Mouse (Mus musculus) CD4-positive helper T cell, adult 2 months (primary cell): ENCODE measurements around the gene Igsf21.

ENCODE experiments used
- DNase-seq: peaks from one replicate; pipeline ENCODE4 v3.0.0-alpha.2; 2012; ENCODE audit warnings: low read depth, missing footprints, low spot score

The Igsf21 gene

DNA sequence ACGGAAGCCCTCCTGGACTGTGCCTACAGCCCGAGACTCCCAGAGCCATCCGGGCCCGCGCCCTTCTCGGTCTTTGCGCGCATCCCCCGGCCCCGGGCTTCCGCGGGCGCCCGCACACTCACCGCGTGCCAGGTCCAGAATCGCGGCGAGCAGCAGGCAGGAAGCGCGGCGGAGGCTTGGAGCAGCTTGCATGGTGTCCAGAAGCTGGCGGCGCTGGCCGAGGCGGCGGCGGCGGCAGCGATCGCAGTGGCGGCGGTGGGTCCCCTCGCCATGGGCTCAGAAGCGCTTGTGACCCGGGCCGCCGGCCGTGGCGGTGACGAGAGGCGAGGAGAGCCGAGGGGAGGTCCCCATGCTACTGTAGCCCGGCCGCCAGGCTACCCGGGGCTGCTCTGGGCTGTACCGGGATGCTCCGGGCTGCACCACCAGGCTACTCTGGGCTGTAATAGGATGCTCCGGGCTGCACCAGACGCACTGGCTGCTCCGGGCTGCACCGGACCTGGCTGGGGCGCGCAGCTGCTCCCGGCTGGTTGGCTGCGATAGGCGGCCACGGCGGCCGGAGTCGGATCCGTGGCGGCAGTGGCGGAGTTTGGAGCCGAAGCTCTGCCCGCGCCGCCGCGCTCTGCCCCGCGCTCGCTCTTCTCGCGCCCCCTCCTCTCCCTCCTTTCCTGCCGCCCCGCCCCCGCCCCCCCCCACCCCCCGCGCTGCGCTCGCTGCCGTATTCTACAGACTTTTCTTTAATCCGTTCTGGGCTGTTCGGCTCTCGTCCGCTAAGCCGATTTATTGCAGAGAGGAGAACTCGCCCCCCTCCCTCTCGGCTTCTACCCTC lies at the start of gene Igsf21:
Gene Igsf21, minus strand, starts transcription at position 605 of the 826 bp plus-strand sequence.
- DNase-seq = no peak

DNA sequence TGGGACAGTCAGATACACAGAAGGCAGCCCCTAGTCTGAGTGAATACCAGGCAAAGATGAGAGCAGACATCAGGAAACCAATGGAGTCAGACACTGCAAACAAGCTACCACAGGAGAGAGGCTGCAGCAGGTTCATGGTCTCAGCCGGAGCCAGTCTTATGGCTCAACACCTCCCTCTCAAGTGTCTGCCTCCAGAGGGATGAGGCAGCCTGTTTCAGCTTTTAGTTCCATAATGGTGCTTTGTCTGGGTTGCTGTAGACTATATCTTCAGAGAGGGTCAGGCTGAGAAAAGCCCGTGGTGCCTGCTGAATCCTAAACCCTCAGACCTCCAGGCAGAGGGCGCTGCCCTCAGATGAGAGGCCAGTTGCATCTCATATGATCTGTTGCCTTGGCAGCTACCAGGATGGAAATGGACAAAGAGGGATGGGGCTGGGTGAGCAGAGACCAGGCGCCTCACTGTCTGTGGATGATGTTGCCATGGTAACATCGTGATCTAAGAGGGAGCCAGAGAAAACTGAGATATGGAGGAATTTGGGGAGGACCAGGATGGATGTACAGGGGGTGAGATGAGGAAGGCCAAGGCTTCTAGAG lies 39.2 kb upstream of the Igsf21 start:
- no peak for DNase-seq

DNA sequence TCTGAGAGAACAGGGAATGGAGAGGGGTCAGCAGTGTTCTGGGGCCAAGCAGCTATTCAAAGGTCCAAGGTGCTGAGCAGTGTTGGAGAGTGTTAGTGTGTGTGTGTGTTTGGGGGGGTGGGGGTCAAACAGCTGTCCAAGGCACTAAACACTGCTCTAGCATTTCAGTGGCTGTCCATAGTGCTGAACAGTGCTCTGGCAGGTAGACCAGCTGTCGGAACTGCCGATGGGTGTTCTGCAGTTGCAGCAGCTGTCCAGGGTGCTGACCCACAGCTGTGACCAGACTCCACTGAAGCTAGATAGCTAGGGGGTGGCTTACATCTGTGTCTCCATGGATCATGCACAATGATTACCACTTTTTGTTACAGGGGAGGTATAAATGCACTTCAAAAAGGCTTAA lies 36.8 kb upstream of the Igsf21 start:
- no peak for DNase-seq

DNA sequence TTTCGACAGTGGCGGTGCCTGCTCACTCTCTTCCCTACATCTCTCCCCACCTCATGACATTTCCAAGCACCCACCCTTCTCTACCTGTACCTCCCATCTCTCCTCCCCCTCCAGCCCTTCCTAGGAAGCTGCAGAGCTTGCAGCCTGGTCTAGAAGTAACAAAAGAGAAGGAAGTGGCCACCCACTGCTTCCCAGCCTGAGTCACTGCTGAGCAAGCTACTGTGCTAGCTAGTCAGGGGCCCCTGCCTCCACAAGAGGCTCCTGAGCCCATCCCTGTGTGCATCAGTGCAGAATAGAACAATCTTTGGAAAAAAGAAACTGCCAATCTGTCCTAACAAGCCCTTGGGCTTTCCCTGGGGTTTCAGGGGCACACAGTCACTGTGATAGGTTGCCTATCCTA lies 31.7 kb upstream of the Igsf21 start:
- DNase-seq = no peak

DNA sequence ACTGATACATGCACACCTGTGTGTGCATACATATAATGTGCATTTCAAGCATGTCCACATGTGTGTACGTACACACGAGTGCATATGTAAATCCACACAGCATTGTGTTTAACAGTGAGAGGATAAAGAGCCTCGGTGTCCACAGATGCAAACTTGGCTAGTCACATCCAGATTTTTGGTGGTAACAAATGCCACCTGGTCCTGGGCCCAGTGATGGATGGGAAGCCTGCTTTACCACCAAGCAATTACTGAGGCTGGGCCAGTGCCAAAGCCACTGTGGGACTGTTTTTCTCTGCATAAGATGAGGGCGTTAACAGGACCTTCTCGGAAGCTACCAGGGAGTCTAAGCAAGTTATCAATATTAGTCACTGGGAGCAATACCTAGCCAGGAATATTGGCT lies 25.3 kb upstream of the Igsf21 start:
- DNase-seq = no peak

DNA sequence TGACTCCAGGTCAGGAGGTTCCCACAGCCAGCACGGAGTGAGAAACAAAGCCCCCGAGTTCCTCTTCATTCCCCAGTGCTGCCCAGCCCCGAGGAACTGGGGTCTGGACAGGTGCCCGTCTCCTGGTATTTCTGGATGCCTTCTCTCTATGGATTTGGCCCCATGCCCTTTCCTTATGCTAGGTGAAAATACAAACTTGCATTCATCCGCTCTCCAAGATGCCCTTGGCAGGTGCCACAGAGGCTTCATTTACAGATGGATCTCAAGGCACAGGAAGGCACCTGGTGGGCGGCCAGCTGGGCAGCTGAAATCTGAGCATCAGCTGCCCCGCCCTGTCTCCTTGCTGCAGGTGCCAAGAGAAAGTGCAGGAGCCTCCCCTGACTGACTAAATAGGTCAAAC lies 23.9 kb upstream of the Igsf21 start:
- DNase-seq = no peak

DNA sequence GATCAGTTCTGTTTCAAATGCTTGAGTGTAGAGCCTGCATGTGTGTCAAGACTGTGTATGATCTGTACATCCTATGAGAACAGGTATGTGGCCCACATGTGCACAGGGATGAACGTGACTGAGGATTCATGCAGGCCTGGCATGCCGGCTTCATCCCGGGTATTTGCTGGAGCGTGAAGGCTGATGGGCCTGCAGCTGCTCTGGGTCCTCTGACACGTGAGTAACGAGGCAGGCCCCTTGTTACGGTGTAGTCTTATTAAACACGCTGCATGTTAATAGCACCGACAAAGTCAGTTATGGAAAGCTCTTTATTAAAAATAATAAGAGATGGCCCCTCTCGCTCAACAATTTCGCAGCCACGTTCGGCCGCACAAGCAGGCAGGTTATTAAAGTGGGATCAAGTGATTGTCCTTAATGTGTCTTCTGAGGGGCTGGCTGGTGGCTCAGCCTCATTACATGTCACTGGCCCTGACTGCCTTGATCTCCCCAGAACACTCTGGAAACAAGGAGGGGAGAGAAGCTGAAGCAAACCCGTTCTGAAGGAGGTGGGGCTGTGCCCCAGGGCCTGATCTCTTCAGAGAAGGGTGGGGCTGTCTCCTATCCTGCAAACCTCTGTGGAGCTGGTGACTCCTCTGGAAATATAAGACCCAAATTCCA lies 22.7 kb upstream of the Igsf21 start:
- no peak for DNase-seq

DNA sequence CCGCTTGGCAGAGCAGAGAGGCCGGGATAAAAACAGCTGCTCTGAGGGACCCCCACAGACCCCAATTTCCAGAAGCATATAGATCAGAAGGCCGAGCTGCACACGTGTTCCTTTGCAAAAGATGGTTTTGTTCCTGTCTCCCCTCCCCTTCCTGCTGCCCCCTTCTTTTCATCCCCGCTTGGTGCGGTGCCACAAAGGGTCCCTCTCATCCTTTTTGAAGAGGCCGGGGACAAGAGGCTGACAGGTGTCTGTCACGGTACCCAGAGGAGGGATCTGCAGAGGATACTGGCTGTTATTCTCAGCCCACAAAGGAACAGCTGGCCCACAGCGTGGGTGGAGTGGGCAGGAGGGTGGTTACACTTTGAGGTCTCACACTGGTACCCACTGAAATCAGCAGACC lies 21.3 kb upstream of the Igsf21 start:
- no peak for DNase-seq

DNA sequence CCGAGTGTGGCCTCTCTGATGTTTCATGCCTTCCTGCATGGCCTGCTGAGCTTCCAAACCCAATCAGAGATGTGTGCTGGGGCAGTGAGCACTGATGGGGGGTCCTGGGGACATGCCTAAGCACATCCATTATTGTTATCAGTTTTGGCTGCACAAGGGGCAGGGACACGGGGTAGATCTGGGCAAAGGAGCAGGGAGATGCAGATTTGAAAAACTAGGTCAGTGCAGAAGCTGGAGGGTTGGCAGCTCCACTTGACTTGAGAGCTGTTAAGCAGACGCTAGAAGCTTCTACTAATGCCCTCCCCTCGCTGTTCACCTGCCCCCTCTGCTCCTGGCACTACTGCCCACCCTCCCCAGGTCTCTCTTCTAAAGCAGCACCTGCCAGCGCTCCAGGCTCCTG lies 20.5 kb upstream of the Igsf21 start:
- no peak for DNase-seq

DNA sequence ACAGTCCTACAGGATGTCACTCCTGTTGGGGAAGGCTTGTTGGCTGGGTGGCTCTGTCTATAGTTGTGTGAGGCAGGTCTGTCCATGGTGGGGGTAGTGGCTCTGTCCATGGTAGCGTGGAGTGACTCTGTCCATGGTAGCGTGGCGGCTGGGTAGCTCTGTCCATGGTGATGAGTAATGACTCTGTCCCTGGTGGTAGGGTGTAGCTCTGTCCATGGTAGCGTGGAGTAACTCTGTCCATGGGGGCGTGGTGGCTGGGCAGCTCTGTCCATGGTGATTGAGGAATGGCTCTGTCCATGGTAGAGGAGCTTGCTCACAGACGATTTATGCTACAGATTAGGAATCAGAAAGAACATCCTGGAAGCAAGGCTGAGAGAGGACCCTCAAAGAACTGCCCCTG lies 12.4 kb upstream of the Igsf21 start:
- DNase-seq = no peak

DNA sequence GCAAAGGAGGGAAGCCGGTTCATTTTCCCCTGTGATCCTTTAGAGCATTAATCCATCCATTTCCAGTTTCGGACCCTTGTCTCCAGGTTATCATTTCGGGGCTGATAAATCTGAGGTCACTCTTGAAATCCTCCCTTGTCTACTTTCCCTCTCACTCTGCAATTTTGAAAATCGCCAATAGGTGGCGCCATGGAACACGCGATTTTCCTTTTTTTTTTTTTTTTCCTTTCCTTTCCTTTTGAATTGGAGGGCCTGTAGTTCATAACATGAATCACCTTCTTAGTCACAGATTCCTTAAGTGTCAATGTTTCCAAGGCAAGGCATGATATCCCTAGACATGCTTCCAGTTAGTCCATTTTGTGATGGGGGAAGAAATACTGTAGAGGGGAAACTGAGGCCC lies 5.8 kb upstream of the Igsf21 start:
- DNase-seq = no peak

DNA sequence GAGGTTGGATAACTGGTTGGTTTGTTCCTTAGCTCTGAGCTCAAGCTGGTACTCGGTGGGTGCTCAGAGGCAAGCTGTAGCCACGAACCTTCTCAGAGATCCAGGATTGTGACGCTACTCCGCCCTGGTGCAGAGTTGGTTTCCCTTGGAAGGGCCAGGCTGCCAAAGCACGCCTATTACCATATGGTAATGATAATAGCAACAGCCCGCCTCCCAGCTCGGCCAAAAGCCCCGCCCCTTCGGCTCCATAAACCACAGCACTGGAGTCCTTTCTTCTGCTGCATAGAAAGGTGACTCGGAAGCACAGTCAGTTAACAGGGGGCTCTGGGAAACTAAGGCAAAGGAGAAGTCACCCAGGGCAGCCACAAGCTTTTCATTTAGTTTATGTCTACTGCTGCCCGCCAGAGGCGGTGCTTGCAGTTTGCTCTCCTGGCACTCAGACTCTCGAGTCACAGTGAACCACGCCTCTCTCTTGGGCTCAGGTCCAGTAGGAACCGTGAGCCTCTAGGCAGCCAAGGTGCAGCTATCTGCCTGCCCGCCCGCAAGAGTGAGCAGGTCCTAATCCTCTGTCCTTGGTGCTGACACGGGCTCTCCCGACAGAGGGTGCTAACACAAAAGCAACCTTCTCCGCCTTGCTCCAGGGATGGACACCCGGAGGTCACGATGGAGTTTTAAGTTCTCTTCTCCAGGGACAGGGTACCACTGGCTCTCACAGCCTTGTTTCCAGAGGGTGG lies 2.6 kb upstream of the Igsf21 start:
- DNase-seq = no peak

DNA sequence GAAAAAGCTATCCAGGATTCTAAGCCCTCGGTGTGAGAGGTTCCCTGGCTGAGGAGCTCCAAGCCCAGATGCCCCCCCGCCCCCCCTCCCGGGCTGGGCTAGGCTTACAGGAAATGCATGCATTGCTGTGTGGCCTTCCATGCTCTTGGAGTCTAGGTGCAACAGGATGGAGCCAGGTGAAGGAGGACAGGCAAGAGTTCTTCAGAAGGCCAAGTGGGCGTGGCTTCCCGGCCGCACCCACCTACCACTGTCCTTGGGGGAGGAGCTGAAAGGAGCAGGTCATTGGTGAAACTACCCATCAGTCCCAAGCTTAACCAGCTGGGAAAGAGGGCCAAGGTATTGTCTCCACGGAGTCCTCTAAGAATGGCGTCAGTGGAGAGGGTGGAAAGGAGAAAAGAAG lies 1.8 kb upstream of the Igsf21 start:
- DNase-seq = no peak

DNA sequence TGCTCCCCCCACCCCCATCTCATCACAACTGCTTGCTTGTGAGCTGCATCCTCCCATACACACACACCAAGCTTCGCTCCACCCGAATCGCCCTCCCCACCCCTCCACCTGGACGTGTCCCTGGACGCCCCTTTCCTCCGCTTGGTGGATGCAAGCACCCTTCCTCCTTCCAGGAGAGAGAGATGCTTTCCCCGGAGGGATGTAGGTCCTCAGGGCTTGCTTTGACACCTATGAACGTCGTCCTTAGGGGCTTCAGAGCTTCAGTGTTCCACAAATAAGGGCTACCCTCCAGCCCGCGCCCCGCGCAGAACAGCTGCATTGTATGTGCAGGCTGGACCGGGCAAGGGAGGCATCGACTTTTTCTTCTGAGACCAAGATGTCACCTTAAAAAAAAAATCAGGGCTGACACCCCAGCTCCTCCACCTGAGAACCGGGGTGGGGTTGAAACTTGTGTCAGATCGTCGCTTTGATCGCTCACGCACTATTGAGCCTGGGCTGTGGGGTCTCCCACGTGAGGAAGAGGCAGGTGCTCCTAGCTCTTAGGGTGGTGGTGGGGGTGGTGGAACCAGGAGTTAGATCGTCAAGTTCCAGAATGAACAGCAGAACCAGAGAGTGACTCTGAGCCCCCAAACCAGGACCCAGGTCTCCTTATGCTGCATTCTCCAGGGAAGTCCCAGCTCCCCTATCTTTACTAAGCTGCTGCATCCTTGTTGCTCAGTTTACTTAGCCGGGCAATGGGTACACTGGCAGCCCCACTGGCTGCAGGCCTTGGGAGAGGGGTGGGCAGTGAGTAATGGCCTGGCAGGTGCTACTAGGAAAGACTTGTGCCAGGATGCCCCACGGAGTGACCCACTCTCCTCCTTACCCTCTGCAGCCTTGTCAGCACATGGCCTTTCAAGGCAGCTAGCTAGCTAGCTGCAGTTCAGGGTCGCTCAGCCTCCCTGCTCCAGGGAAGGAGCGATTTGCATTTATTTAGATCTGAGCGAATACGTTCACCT lies 721 bp upstream of the Igsf21 start:
- DNase-seq = no peak

DNA sequence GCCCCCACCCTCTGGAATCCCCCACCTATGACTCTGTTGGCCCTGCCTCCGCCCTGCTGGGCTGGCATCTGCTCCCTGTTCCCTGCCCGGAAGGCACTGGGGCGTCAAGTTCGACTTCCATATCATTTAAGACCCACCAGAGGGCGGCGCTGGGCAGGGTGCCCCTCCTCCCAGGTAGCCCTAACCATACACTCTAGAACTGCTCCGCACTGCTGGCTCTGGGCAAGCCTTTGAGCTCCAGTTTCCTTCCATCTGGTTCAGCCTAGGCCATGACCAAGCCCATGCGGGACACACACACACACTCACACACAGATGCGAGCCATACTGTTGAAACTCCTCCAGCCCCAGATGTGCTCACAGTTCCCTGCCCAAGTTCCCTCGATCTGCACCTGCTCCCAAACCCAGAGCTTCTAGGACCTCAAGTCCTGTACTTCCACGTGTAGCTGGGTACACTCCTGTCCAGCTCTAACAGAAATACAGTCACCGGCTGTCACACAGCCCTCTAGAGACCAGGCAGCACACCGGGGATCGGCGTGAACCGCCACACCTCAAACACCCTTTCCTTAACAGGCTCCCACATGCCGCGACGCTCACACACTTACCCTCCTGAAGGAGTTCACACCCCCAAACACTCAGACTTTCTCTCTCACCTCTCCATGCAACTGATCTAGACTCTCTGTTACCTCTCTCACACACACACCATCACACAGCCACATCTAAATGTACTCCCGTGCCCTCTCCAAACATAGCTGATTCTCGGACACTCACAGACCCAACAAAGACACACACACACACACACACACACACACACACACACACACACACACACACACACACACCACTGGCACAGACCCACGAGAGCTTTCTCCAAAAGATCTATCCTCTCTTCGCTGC lies 1.1 kb downstream of the Igsf21 start:
- no peak for DNase-seq

DNA sequence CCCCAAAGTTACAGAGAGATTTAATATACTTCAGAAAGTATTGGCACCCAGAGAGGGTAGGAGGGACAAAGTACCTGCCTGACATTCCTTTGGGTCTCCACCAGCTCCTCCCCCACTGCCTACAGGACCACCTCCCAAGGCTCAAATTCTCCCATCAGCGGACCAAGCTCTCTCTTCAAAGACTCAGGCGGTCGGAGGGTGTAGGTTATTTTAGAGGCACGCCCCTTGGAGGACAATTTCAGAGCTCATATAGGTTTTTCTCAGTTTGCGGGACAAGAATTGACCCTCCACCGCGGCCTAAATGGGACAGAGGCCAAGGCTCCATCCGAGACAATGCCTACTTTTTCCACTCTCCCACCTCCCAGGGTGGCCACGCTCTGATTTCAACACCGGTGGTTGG lies 1.7 kb downstream of the Igsf21 start:
- no peak for DNase-seq

DNA sequence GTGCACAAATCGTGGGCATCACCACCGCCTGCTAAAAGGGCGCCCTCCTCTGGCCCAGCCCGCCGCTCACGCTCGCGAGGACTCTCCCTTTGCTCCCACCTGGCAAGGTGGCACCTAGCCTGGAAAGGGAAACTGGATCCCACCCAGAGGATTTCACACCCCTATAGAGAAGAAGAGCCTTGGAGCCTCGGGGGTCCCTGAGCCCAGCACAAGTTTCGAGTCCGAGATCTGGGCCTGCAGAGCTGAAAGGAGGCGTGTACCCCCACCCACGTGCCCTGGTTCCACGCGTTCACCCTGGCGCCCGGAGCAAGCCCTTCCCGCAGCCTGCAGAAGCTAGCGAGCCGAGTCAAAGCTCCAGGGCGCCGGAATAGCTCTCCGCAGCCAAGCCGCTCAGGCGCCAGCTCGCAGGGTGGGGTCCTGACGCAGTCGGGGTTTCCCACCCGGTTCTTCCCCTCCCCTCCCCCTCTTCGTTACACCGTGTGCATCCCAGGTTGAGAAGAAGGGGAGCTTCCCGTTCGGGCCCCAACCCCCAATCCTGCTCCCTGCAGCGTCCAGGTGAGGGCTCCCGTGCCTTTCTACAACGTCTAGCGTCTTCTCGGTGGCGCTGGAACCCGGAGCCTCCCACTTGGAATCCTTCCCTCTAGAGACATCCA lies 2.3 kb downstream of the Igsf21 start:
- DNase-seq = no peak

DNA sequence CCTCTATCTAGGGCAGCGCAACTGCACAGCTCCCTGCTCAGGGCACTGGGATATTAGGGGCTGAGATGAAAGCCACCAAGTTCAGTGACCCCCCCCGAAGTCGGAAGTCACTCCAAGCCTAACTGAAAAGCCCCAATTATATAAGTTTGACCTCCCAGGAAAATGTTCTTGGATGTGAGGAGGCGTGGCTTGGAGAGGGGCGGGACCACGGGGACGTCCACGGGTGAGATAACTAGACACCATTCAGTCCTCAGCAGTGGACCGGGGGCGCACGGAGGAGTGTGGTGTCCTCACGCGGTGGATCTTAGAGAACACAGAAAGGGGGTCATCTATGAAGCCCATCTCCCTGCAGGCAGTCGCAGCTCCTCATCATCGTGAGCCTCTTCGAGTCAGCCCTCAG lies 3.4 kb downstream of the Igsf21 start:
- DNase-seq = no peak

DNA sequence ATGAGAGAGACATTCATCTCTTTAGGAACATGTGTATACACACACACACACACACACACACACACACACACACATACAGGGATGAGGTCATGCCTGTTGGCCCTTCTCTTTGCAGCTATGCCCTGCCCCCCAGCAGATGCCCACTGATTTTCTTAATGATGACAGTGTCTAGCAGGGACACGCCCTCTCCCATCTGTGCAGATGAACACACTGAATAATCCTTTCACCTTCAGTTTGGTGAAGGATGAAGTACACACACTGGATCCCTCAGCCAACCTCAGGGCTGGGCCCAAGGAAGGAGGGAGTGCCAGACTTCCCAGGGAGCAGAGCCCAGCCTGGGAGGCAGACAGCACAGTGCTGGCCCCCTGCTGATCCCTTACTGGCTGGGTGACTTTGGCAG lies 4.3 kb downstream of the Igsf21 start:
- no peak for DNase-seq
